Mouse (Mus musculus) ES-E14 (cell line): ENCODE results near the gene Necab2.

Experiments used
- HCFC1 ChIP-seq: IDR thresholded peaks from 2 replicates; pipeline ENCODE4 v1.6.1; 2012; ENCODE audit warnings: low read length, inconsistent platforms, borderline replicate concordance; ENCODE audit not compliant: insufficient read depth
- MAFK ChIP-seq: IDR thresholded peaks from 2 replicates; pipeline ENCODE4 v1.6.1; 2014; ENCODE audit warnings: mild to moderate bottlenecking, low read depth, low read length, inconsistent platforms; ENCODE audit not compliant: insufficient read depth
- ZNF384 ChIP-seq: IDR thresholded peaks from 2 replicates; pipeline ENCODE4 v1.6.1; 2012; ENCODE audit warnings: low read depth, low read length, inconsistent platforms

GRCm38 (mm10) chr8:119428766-119429327 lies 17.7 kb upstream of the Necab2 start:
- TF ChIP-seq HCFC1 (no peak), MAFK (no peak), ZNF384 (no peak)
